Mouse (Mus musculus) lung, postnatal 0 days (tissue): ENCODE data around the gene Tmem219.

Experiments
- CTCF ChIP-seq: IDR thresholded peaks from 2 replicates; pipeline ENCODE4 v1.5.1; 2016; ENCODE audit warnings: antibody characterized with exemption, mild to moderate bottlenecking
- EP300 ChIP-seq: IDR thresholded peaks from 2 replicates; pipeline ENCODE4 v1.6.1; 2016; ENCODE audit warnings: antibody characterized with exemption, mild to moderate bottlenecking, control low read depth

DNA sequence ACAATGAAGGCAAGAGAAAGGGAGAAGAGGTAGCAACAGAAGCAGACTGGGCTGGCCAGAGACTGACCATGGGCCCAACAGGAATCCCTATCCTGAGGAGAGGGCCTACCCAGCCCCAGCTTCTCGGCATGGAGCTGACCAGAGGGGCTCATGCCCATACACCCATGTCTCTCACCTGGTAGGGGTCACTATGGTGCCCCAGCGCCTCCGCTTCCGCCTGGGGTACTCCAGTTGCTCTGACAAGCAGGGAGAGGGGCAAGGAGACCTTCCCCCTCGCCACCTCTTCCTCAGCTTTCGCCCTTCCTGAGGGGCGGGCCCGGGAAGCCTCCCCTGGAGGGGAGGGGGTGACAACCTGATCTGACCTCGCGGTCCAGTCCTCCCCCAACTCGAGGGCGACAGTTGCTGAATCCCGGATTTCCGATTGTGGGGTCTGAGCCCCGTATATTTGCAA is 39.0 kb downstream of the Tmem219 start:
- TF ChIP-seq CTCF (no peak), EP300 (no peak)
